Mouse (Mus musculus) adipose tissue, adult 10 weeks (tissue): Measurements from ENCODE around the gene Trmt2b. TPM values are rescaled to one million over a fixed set of nuclear protein-coding genes. Genes with fewer than 3 reads are reported as not detected.

Experiments
- polyA plus RNA-seq: library from polyadenylated mRNA; stranded (reverse); fragments of 350-450 nt; fragmentation: Illumina TruSeq; extraction: RNeasy Lipid Tissue Mini Kit (QIAGEN cat#74804); gene quantifications from one replicate; pipeline ENCODE4 v1.2.3, GENCODE M21; 2014; ENCODE audit warnings: low read depth, low replicate concordance

The Trmt2b gene
- 15.2 TPM for polyA plus RNA-seq

GRCm38 (mm10) chrX:134276275-134277160 lies at the start of gene Trmt2b:
Gene Trmt2b (minus strand): TSS chrX:134276984.

GRCm38 (mm10) chrX:134307534-134308274 lies 30.9 kb upstream of the Trmt2b start, which contains the start of gene Cenpi:
Gene Cenpi (plus strand): TSS chrX:134308084.

GRCm38 (mm10) chrX:134221856-134222255 lies 54.9 kb downstream of the Trmt2b start, which contains the start of gene Nox1:
Gene Nox1 (minus strand): TSS chrX:134221956.

GRCm38 (mm10) chrX:134187201-134187600 lies 89.6 kb downstream of the Trmt2b start, which contains the start of gene Arl13a:
Gene Arl13a (plus strand): TSS chrX:134187501.

Other genes with a start within 250 kb of the Trmt2b start
- gene Cstf2, start 217.8 kb downstream of the Trmt2b start, polyA plus RNA-seq = 35.9 TPM
- 16.2 TPM for gene Xkrx, start 114.9 kb downstream of the Trmt2b start, polyA plus RNA-seq
- 1.2 TPM for gene Arl13a, start 89.5 kb downstream of the Trmt2b start, polyA plus RNA-seq
- 0.36 TPM for gene Nox1, start 55.0 kb downstream of the Trmt2b start, polyA plus RNA-seq
- 2.4 TPM for gene Tmem35a, start 18.2 kb upstream of the Trmt2b start, polyA plus RNA-seq
- gene Cenpi, start 31.1 kb upstream of the Trmt2b start, polyA plus RNA-seq = 0.58 TPM
- 1.3 TPM for gene Drp2, start 127.6 kb upstream of the Trmt2b start, polyA plus RNA-seq
- gene Taf7l, start 199.5 kb upstream of the Trmt2b start, polyA plus RNA-seq = 0.45 TPM